Mouse (Mus musculus) lung, postnatal 0 days (tissue): ENCODE data around the gene Tnni3k.

Source experiments
- CTCF ChIP-seq: IDR thresholded peaks from 2 replicates; pipeline ENCODE4 v1.5.1; 2016; ENCODE audit warnings: antibody characterized with exemption, mild to moderate bottlenecking
- EP300 ChIP-seq: IDR thresholded peaks from 2 replicates; pipeline ENCODE4 v1.6.1; 2016; ENCODE audit warnings: antibody characterized with exemption, mild to moderate bottlenecking, control low read depth

- TF ChIP-seq CTCF (no peak), EP300 (no peak)
Observed at GRCm38 (mm10) chr3:154945688-154946161, 109.5 kb downstream of the Tnni3k start.
